Mouse (Mus musculus) spleen, postnatal 14 days (tissue): ENCODE measurements around the gene Ptprr.

Experiments
- DNase-seq, 2 experiments: peaks; one replicate each; pipeline ENCODE4 v3.0.0; 2021 to 2022; ENCODE audit warnings: low spot score in 2 of 2

The Ptprr gene

GRCm38 (mm10) chr10:116115881-116116677, 98.1 kb downstream of the Ptprr start:
- DNase-seq, result no peak

- DNase-seq, result no peak
Measured at GRCm38 (mm10) chr10:116117060-116117459, 99.0 kb downstream of the Ptprr start.

GRCm38 (mm10) chr10:116121463-116121862, 103.5 kb downstream of the Ptprr start:
- DNase-seq, result no peak

- DNase-seq, result no peak
Measured at GRCm38 (mm10) chr10:116123808-116124207, 105.8 kb downstream of the Ptprr start.

- DNase-seq, result no peak
Measured at GRCm38 (mm10) chr10:116125364-116125763, 107.4 kb downstream of the Ptprr start.

- no peak for DNase-seq
Measured at GRCm38 (mm10) chr10:116130401-116130800, 112.4 kb downstream of the Ptprr start.

GRCm38 (mm10) chr10:116131223-116131622, 113.2 kb downstream of the Ptprr start:
- no peak for DNase-seq

GRCm38 (mm10) chr10:116132233-116132632, 114.2 kb downstream of the Ptprr start:
- DNase-seq, result no peak

GRCm38 (mm10) chr10:116135187-116135586, 117.2 kb downstream of the Ptprr start:
- no peak for DNase-seq

GRCm38 (mm10) chr10:116140226-116140625, 122.2 kb downstream of the Ptprr start:
- no peak for DNase-seq

GRCm38 (mm10) chr10:116143684-116144083, 125.7 kb downstream of the Ptprr start:
- DNase-seq, result no peak

- no peak for DNase-seq
Measured at GRCm38 (mm10) chr10:116146091-116146490, 128.1 kb downstream of the Ptprr start.

GRCm38 (mm10) chr10:116154707-116155106, 136.7 kb downstream of the Ptprr start:
- no peak for DNase-seq

- no peak for DNase-seq
Measured at GRCm38 (mm10) chr10:116156699-116157098, 138.7 kb downstream of the Ptprr start.

- no peak for DNase-seq
Measured at GRCm38 (mm10) chr10:116162338-116162737, 144.3 kb downstream of the Ptprr start.

- DNase-seq, result no peak
Measured at GRCm38 (mm10) chr10:116175324-116175883, 157.4 kb downstream of the Ptprr start.

- DNase-seq, result no peak
Measured at GRCm38 (mm10) chr10:116177390-116178179, 159.6 kb downstream of the Ptprr start.

- no peak for DNase-seq
Measured at GRCm38 (mm10) chr10:116181235-116181634, 163.2 kb downstream of the Ptprr start.

- DNase-seq, result no peak
Measured at GRCm38 (mm10) chr10:116182221-116182620, 164.2 kb downstream of the Ptprr start.

GRCm38 (mm10) chr10:116183258-116183657, 165.2 kb downstream of the Ptprr start:
- DNase-seq, result no peak

- DNase-seq, result no peak
Measured at GRCm38 (mm10) chr10:116191724-116192123, 173.7 kb downstream of the Ptprr start.

- DNase-seq, result no peak
Measured at GRCm38 (mm10) chr10:116192293-116192692, 174.3 kb downstream of the Ptprr start.

- no peak for DNase-seq
Measured at GRCm38 (mm10) chr10:116194409-116194808, 176.4 kb downstream of the Ptprr start.
